ENCODE assay signal across 9 mouse cellular contexts in the genomic region with DNA sequence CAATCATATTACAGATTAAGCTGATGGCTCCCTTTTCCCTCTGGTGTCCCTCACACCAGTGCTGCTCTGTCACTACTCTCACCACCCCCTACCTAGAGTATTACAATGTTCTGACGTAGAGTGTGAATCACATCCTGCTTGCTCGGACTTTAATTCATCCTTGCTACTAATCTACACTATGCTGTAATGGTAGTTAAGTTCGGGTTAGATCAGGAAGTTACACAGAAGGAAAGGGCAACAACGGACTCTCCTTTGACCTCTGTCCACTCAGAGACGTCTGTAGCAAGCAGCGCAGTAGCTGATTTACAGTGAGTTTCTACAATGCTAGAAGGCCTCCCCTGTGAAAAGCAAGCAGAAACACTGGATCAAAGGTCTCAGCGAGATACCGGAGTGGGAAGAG. TPM values are rescaled to one million over a fixed set of nuclear protein-coding genes. Genes with fewer than 3 reads are reported as not detected.
DNase-seq lines count a peak whose midpoint lies in the region; ATAC-seq and TF ChIP-seq lines count a peak whose summit lies in the region.
"Had no signal": no experiment of that assay in that cellular context is flagged by ENCODE, and none has a peak within 500 bp of the region (broad histone marks: within the 10 kb centered on the region; RNA-seq: fewer than 3 reads in every experiment).

No protein-coding gene starts in this region.

- TF ChIP-seq EP300 in ES-Bruce4 (IDR thresholded peaks at IDR 0.05; ENCODE audit: insufficient read depth, low read depth, low read length), result no peak
- no peak for TF ChIP-seq EP300 in liver, embryonic 14.5 days (IDR thresholded peaks at IDR 0.05; ENCODE audit: low read depth)

- H3K4me2 ChIP-seq in hindbrain, embryonic 11.5 days (replicated peaks; ENCODE audit: low read depth, low read length), result peak overlapping the region; percentile 18; the same call in 1 of the 2 replicates
- H3K4me2 ChIP-seq in hindbrain, postnatal 0 days (ENCODE audit: low read depth, low read length), result no peak overlapping the region
- peak overlapping the region; percentile 29; the same call in 1 of the 2 replicates for H3K4me2 ChIP-seq in embryonic facial prominence, embryonic 15.5 days (replicated peaks)
- H3K4me2 ChIP-seq in liver, embryonic 14.5 days (ENCODE audit: low read depth), result peak overlapping the region; percentile 69

- 3% methylated on average over 8 of the region's 8 CpGs for WGBS in hindbrain, embryonic 11.5 days
- WGBS in hindbrain, postnatal 0 days, result 28% methylated on average over 8 of the region's 8 CpGs
- 23% methylated on average over 8 of the region's 8 CpGs for WGBS in embryonic facial prominence, embryonic 15.5 days
- whole genome bisulfite sequencing in liver, embryonic 14.5 days (ENCODE audit: insufficient replicate concordance), result 4% methylated on average over 8 of the region's 8 CpGs

- ATAC-seq in hindbrain, embryonic 11.5 days (ENCODE audit: low FRiP score), result no peak
- ATAC-seq in hindbrain, postnatal 0 days, result no peak
- ATAC-seq in embryonic facial prominence, embryonic 15.5 days (ENCODE audit: insufficient number of reproducible peaks, low FRiP score, low TSS enrichment, low read depth), result no peak
- no peak for ATAC-seq in liver, embryonic 14.5 days (ENCODE audit: insufficient read depth)
- ATAC-seq: activated CD4-positive, CD25-positive, alpha-beta regulatory T cell, adult 4 months had no signal

- DNase-seq in hindbrain, embryonic 11.5 days (ENCODE audit: low spot score), result no peak
- DNase-seq in hindbrain, postnatal 0 days (ENCODE audit: low spot score), result no peak
- no peak for DNase-seq in liver, embryonic 14.5 days (ENCODE audit: low read depth in 3 of 3, low spot score in 3 of 3)
- no peak for DNase-seq in adrenal gland, adult 18-20 months (ENCODE audit: low spot score in 2 of 2)
- no peak for DNase-seq in kidney, postnatal 36 days
- DNase-seq in right cerebral cortex, adult 2 months (ENCODE audit: low spot score in 2 of 2), result no peak

- no peak for TF ChIP-seq POLR2A in ES-Bruce4 (IDR thresholded peaks at IDR 0.05; ENCODE audit: insufficient read depth, low read length)

- TF ChIP-seq CTCF in hindbrain, postnatal 0 days (IDR thresholded peaks at IDR 0.05; ENCODE audit: low read depth), result no peak
- TF ChIP-seq CTCF in ES-Bruce4 (IDR thresholded peaks at IDR 0.05; ENCODE audit: low read depth, low read length), result no peak
- TF ChIP-seq CTCF in liver, embryonic 14.5 days (IDR thresholded peaks at IDR 0.05; ENCODE audit: low read depth), result no peak

- no peak overlapping the region for H3K9ac ChIP-seq in hindbrain, embryonic 11.5 days (ENCODE audit: low read depth, low read length)
- H3K9ac ChIP-seq in hindbrain, postnatal 0 days (replicated peaks; ENCODE audit: low read length), result no peak overlapping the region
- H3K9ac ChIP-seq in ES-Bruce4 (ENCODE audit: low read depth, poor library complexity, severe bottlenecking), result peak overlapping the region; percentile 49
- no peak overlapping the region for H3K9ac ChIP-seq in embryonic facial prominence, embryonic 15.5 days
- peak overlapping the region; percentile 56 for H3K9ac ChIP-seq in liver, embryonic 14.5 days (replicated peaks)

- no peak overlapping the region for H3K4me3 ChIP-seq in hindbrain, embryonic 11.5 days (ENCODE audit: low read depth, low read length)
- H3K4me3 ChIP-seq in hindbrain, postnatal 0 days (ENCODE audit: low read length), result no peak overlapping the region
- H3K4me3 ChIP-seq in ES-Bruce4 (ENCODE audit: low read depth, low read length), result peak overlapping the region; percentile 89
- H3K4me3 ChIP-seq in embryonic facial prominence, embryonic 15.5 days (replicated peaks), result peak overlapping the region; percentile 21
- peak overlapping the region; percentile 58 to 83 for H3K4me3 ChIP-seq in liver, embryonic 14.5 days (ENCODE audit: insufficient read depth in 1 of 2, low read depth in 2 of 2, low read length in 2 of 2)

- no peak overlapping the region for H3K27ac ChIP-seq in hindbrain, embryonic 11.5 days (ENCODE audit: low read depth, low read length)
- H3K27ac ChIP-seq in hindbrain, postnatal 0 days, result no peak overlapping the region
- H3K27ac ChIP-seq in ES-Bruce4 (ENCODE audit: insufficient read depth, low read length), result peak overlapping the region; percentile 15; the same call in 1 of the 2 replicates
- no peak overlapping the region for H3K27ac ChIP-seq in embryonic facial prominence, embryonic 15.5 days (replicated peaks)
- no peak overlapping the region for H3K27ac ChIP-seq in liver, embryonic 14.5 days

- no peaks in the 10 kb centered on the region for H3K9me3 ChIP-seq in hindbrain, embryonic 11.5 days (ENCODE audit: control insufficient read depth, low read length)
- no peaks in the 10 kb centered on the region for H3K9me3 ChIP-seq in hindbrain, postnatal 0 days (ENCODE audit: low read length)
- H3K9me3 ChIP-seq in ES-Bruce4 (replicated peaks; ENCODE audit: control insufficient read depth, insufficient read depth, low read length, poor library complexity, severe bottlenecking), result no peaks in the 10 kb centered on the region
- no peaks in the 10 kb centered on the region for H3K9me3 ChIP-seq in embryonic facial prominence, embryonic 15.5 days (replicated peaks)
- H3K9me3 ChIP-seq in liver, embryonic 14.5 days (ENCODE audit: control insufficient read depth, low read length), result no peaks in the 10 kb centered on the region

- H3K36me3 ChIP-seq in hindbrain, embryonic 11.5 days (ENCODE audit: control insufficient read depth, insufficient read depth, low read length), result no peaks in the 10 kb centered on the region
- no peaks in the 10 kb centered on the region for H3K36me3 ChIP-seq in hindbrain, postnatal 0 days (ENCODE audit: insufficient read depth, low read length)
- H3K36me3 ChIP-seq in ES-Bruce4 (ENCODE audit: control insufficient read depth, insufficient read depth, low read length, poor library complexity, severe bottlenecking), result no peaks in the 10 kb centered on the region
- H3K36me3 ChIP-seq in embryonic facial prominence, embryonic 15.5 days, result no peaks in the 10 kb centered on the region
- no peaks in the 10 kb centered on the region for H3K36me3 ChIP-seq in liver, embryonic 14.5 days (replicated peaks; ENCODE audit: control insufficient read depth, insufficient read depth, low read depth)

- peaks cover 16% of the 10 kb centered on the region for H3K27me3 ChIP-seq in hindbrain, embryonic 11.5 days (ENCODE audit: control insufficient read depth, insufficient read depth, low read length)
- H3K27me3 ChIP-seq in hindbrain, postnatal 0 days (ENCODE audit: insufficient read depth, low read length), result peaks cover 24% of the 10 kb centered on the region
- H3K27me3 ChIP-seq in ES-Bruce4 (ENCODE audit: control insufficient read depth, insufficient read depth, low read length, poor library complexity, severe bottlenecking), result no peaks in the 10 kb centered on the region
- peaks cover 12% of the 10 kb centered on the region for H3K27me3 ChIP-seq in embryonic facial prominence, embryonic 15.5 days
- H3K27me3 ChIP-seq in liver, embryonic 14.5 days (ENCODE audit: control insufficient read depth, insufficient read depth, low read length), result peaks cover 2% of the 10 kb centered on the region; the same call in 1 of the 2 replicates

- H3K4me1 ChIP-seq in hindbrain, embryonic 11.5 days (replicated peaks; ENCODE audit: control insufficient read depth, insufficient read depth, low read length), result no peaks in the 10 kb centered on the region
- H3K4me1 ChIP-seq in hindbrain, postnatal 0 days (ENCODE audit: insufficient read depth, low read length), result no peaks in the 10 kb centered on the region
- peaks cover 1% of the 10 kb centered on the region for H3K4me1 ChIP-seq in ES-Bruce4 (ENCODE audit: control insufficient read depth, insufficient read depth, low read length)
- H3K4me1 ChIP-seq in embryonic facial prominence, embryonic 15.5 days, result no peaks in the 10 kb centered on the region
- H3K4me1 ChIP-seq in liver, embryonic 14.5 days (replicated peaks; ENCODE audit: control insufficient read depth in 2 of 2, insufficient read depth in 2 of 2, low read length in 1 of 2), result peaks cover 6 to 28% of the 10 kb centered on the region in 2 experiments; a peak in 3 of 4 replicates

RNA-seq across cellular contexts. Expression of gene Zfp184, which starts 31.0 kb away (rescaled TPM):
- 25.7 and 27.8 TPM in 2 replicates for polyA plus RNA-seq in hindbrain, embryonic 11.5 days (2014; fragmentation: Nextera tagmentation; extraction: Ambion mirVana)
- 9.3 and 13.5 TPM in 2 replicates for total RNA-seq in hindbrain, postnatal 0 days (2014; rRNA removed)
- 7.8 and 9.6 TPM in 2 replicates for polyA plus RNA-seq in hindbrain, postnatal 0 days (2015; fragmentation: Nextera tagmentation; extraction: Ambion mirVana)
- polyA plus RNA-seq in ES-Bruce4 (2011; ENCODE audit: insufficient read depth, insufficient read length, low read depth, missing spikeins), result 8.1 and 11.5 TPM in 2 replicates
- polyA plus RNA-seq in embryonic facial prominence, embryonic 15.5 days (2015; fragmentation: Nextera tagmentation; extraction: Ambion mirVana), result 7.7 and 9.0 TPM in 2 replicates
- polyA plus RNA-seq in liver, embryonic 14.5 days (2012; rRNA removed), result 0.30 and 0.41 TPM in 2 replicates
- 0.50 and 0.82 TPM in 2 replicates for polyA plus RNA-seq in liver, embryonic 14.5 days (2014; fragmentation: Nextera tagmentation; extraction: Ambion mirVana)
- total RNA-seq in adrenal gland, adult 18-20 months (2021), result 1 to 10 TPM in 1 of 2 experiments, under 1 TPM in 1; 0.80 to 1.5 TPM
- polyA plus RNA-seq: activated CD4-positive, CD25-positive, alpha-beta regulatory T cell, adult 4 months had no signal

Comparison
In these comparisons a context has a peak if more than half of its experiments do, and no peak if none do; other contexts are left out.
1. H3K4me3 ChIP-seq: peak in ES-Bruce4 (single experiment), embryonic facial prominence, embryonic 15.5 days (single experiment) and liver, embryonic 14.5 days (2 of 2); none in hindbrain, embryonic 11.5 days (single experiment) and hindbrain, postnatal 0 days (single experiment).
2. H3K9ac ChIP-seq: peak in ES-Bruce4 (single experiment) and liver, embryonic 14.5 days (single experiment); none in hindbrain, embryonic 11.5 days (single experiment), hindbrain, postnatal 0 days (single experiment) and embryonic facial prominence, embryonic 15.5 days (single experiment).